Mouse (Mus musculus): ENCODE measurements at regions not wholly inside any gene's neighbourhood (a gene's known extent, or its start where the extent isn't known, plus 50 kb on each side); places are given as distances from the start of the nearest gene placed in this dataset.
"Not testable (repeated sequence)": the region's sequence is repeated elsewhere in the genome, so short reads cannot be mapped to it uniquely, and the experiment has no call there.

DNA sequence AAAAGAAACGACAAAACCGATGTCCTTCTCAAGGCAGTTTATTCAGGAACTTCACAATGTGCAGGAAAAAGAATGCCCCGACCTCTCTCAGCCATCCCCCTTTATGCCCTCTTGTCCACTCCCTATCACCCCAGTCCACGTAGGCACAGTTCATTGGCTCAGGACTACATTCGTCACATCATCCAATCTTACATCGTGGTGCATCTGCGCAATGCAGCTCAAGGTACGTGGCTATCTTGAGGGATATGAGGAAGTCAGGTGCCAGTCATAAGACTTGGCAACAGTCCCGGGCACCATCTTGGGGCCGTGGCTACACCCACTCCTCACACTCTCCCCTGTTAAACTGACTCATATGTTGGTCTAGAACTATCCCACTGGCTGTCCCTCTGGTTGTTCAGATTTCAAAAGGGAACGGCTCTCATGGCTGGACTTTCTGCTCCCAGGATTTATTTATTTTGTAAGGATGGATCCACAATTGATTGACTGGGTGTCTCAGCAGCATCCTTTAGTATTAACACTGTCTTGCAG is 87.4 kb upstream of the Olfr1402 start:
- not testable (repeated sequence) for H3K36me3 ChIP-seq (ENCODE audit: control insufficient read depth, insufficient read depth, low read length); H3K4me3 ChIP-seq (ENCODE audit: low read depth, low read length); H3K4me1 ChIP-seq (ENCODE audit: control insufficient read depth, insufficient read depth, low read length); H3K4me2 ChIP-seq; ATAC-seq (ENCODE audit: low FRiP score); H3K27ac ChIP-seq (ENCODE audit: low read depth, low read length); H3K9ac ChIP-seq (ENCODE audit: low read length); H3K9me3 ChIP-seq (ENCODE audit: control insufficient read depth, low read length); H3K27me3 ChIP-seq (ENCODE audit: control insufficient read depth, insufficient read depth, low read length); DNase-seq (ENCODE audit: low spot score, missing footprints)
- 90% methylated on average over 11 of the region's 11 CpGs for WGBS

- Histone ChIP-seq H3K27ac (ENCODE audit: low read depth, low read length) (no peak overlapping the region), H3K27me3 (ENCODE audit: control insufficient read depth, insufficient read depth, low read length) (no peaks in the 10 kb centered on the region), H3K9me3 (ENCODE audit: control insufficient read depth, low read length) (no peaks in the 10 kb centered on the region), H3K4me2 (no peak overlapping the region), H3K36me3 (ENCODE audit: control insufficient read depth, insufficient read depth, low read length) (no peaks in the 10 kb centered on the region), H3K9ac (ENCODE audit: low read length) (no peak overlapping the region), H3K4me3 (ENCODE audit: low read depth, low read length) (no peak overlapping the region), H3K4me1 (ENCODE audit: control insufficient read depth, insufficient read depth, low read length) (no peaks in the 10 kb centered on the region)
- 0 out of 2 replicates have a peak, but pooled peaks have one; percentile 27 for ATAC-seq (ENCODE audit: low FRiP score)
- DNase-seq (ENCODE audit: low spot score, missing footprints), result peak; percentile 84
- 62% methylated on average over 8 of the region's 8 CpGs for WGBS
Observed at GRCm38 (mm10) chr3:97507209-97507608, 85.4 kb upstream of the Olfr1402 start.

DNA sequence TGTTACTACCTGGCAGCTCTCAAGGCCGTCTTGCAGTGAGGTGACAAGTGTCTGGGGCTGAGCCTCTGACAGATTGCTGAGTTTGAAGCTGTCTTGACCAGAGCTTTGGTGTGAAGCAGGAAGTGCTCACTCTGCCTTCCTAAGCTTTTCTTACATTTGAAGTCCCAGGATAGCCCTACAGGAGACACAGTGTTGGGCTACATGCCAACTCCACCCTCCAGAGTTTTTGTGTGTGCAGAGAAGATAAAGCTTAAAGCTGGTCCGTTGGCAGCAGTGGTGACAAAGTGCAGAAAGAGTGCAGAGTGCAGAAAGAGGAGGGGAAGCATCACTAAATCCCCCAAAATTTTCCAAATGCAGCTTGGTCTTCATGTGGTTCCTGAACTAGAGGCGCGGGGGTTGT is 70.1 kb upstream of the Olfr1402 start:
- H3K4me3 ChIP-seq (ENCODE audit: low read depth, low read length), result no peak overlapping the region
- H3K36me3 ChIP-seq (ENCODE audit: control insufficient read depth, insufficient read depth, low read length), result no peaks in the 10 kb centered on the region
- no peak overlapping the region for H3K27ac ChIP-seq (ENCODE audit: low read depth, low read length)
- WGBS, result 79% methylated on average over 4 of the region's 4 CpGs
- H3K4me2 ChIP-seq, result no peak overlapping the region
- no peaks in the 10 kb centered on the region for H3K27me3 ChIP-seq (ENCODE audit: control insufficient read depth, insufficient read depth, low read length)
- no peak for DNase-seq (ENCODE audit: low spot score, missing footprints)
- H3K9ac ChIP-seq (ENCODE audit: low read length), result no peak overlapping the region
- no peaks in the 10 kb centered on the region for H3K4me1 ChIP-seq (ENCODE audit: control insufficient read depth, insufficient read depth, low read length)
- H3K9me3 ChIP-seq (ENCODE audit: control insufficient read depth, low read length), result no peaks in the 10 kb centered on the region
- no peak for ATAC-seq (ENCODE audit: low FRiP score)

DNA sequence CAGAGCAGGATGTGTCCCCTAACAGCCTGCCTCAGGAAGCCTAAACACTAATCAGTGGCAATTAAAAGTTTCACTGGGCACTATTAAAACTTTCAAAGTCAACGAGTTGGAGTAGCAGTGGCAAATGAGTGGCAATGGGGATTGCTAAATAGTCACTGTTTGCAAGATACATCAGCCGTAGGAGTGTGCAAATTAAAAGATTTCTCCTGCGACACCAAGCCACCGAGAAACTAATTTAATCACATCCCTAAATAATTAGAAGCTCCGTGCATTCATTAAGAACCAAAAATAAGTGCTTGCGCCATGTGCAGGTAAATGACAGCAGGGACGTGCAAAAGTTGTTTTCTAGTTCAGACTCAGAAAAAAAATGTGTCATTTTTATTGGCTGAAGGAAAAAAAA is 69.4 kb upstream of the Olfr1402 start:
- DNase-seq (ENCODE audit: low spot score, missing footprints) (no peak), ATAC-seq (ENCODE audit: low FRiP score) (no peak)
- no peak overlapping the region for H3K9ac ChIP-seq (ENCODE audit: low read length)
- WGBS, result 81% methylated on average over 7 of the region's 7 CpGs
- no peak overlapping the region for H3K4me3 ChIP-seq (ENCODE audit: low read depth, low read length)
- no peaks in the 10 kb centered on the region for H3K27me3 ChIP-seq (ENCODE audit: control insufficient read depth, insufficient read depth, low read length)
- no peak overlapping the region for H3K4me2 ChIP-seq
- H3K36me3 ChIP-seq (ENCODE audit: control insufficient read depth, insufficient read depth, low read length), result no peaks in the 10 kb centered on the region
- H3K9me3 ChIP-seq (ENCODE audit: control insufficient read depth, low read length), result no peaks in the 10 kb centered on the region
- no peaks in the 10 kb centered on the region for H3K4me1 ChIP-seq (ENCODE audit: control insufficient read depth, insufficient read depth, low read length)
- no peak overlapping the region for H3K27ac ChIP-seq (ENCODE audit: low read depth, low read length)

- Histone ChIP-seq H3K4me1 (ENCODE audit: control insufficient read depth, insufficient read depth, low read length) (no peaks in the 10 kb centered on the region), H3K27ac (ENCODE audit: low read depth, low read length) (no peak overlapping the region), H3K27me3 (ENCODE audit: control insufficient read depth, insufficient read depth, low read length) (no peaks in the 10 kb centered on the region), H3K9ac (ENCODE audit: low read length) (no peak overlapping the region), H3K4me3 (ENCODE audit: low read depth, low read length) (no peak overlapping the region), H3K36me3 (ENCODE audit: control insufficient read depth, insufficient read depth, low read length) (no peaks in the 10 kb centered on the region), H3K9me3 (ENCODE audit: control insufficient read depth, low read length) (no peaks in the 10 kb centered on the region), H3K4me2 (no peak overlapping the region)
- ATAC-seq (ENCODE audit: low FRiP score) (no peak), DNase-seq (ENCODE audit: low spot score, missing footprints) (no peak)
- WGBS, result 89% methylated on average over 9 of the region's 9 CpGs
Observed at GRCm38 (mm10) chr3:97489336-97489735, 67.5 kb upstream of the Olfr1402 start.

Data from midbrain, embryonic 11.5 days (tissue).